Mouse (Mus musculus): Measurements from ENCODE around the gene Gm20605.

GRCm38 (mm10) chr5:137580246-137580645 is 48.7 kb upstream of the Gm20605 start:
- TF ChIP-seq CTCF (IDR thresholded peaks at IDR 0.05; ENCODE audit: borderline replicate concordance, extremely low read depth, insufficient read depth, insufficient read length) (no peak), POLR2A (IDR thresholded peaks at IDR 0.05; ENCODE audit: borderline replicate concordance, extremely low read depth, insufficient read depth, insufficient read length, poor library complexity, severe bottlenecking) (no peak)
